Mouse (Mus musculus) olfactory bulb, adult 2 months (tissue): Measurements from ENCODE around the gene Emsy.

ENCODE experiments used
- CTCF ChIP-seq: fragments of 200-500 bp; IDR thresholded peaks from 2 replicates; pipeline ENCODE4 v1.5.1; 2012; ENCODE audit warnings: low read depth, mild to moderate bottlenecking, low read length, moderate library complexity; ENCODE audit not compliant: insufficient read depth
- POLR2A ChIP-seq: fragments of 200-500 bp; IDR thresholded peaks from 2 replicates; pipeline ENCODE4 v1.6.1; 2012; ENCODE audit warnings: mild to moderate bottlenecking, low read depth, low read length, moderate library complexity; ENCODE audit not compliant: insufficient read depth

DNA sequence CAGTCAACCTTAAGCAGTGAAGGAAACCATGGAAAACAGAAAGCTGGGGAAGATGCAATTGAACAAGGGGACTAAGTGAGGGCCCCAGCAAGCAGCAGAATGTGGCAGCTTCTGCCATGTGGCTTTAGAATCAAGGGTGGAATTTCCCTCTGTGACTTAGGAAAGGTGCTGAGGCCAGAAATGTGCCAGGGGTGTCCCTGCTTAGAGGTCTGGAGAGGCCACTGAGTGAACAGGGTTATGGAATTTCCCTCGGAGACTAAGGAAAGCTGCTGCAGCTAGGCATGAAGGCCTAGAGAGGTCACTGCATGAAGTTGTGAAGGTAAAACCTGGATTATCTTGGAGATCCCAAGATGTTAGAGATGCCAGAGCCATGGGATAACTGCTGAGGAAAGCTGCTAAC lies 33.5 kb upstream of the Emsy start:
- no peak for TF ChIP-seq POLR2A
- TF ChIP-seq CTCF: no peak
